Mouse (Mus musculus): ENCODE results near the gene Vmn2r76. TPM values are rescaled to one million over a fixed set of nuclear protein-coding genes. Genes with fewer than 3 reads are reported as not detected.

Gene Vmn2r76
- polyA plus RNA-seq (2017; shearing (Covaris generic)): 0.09 TPM

DNA sequence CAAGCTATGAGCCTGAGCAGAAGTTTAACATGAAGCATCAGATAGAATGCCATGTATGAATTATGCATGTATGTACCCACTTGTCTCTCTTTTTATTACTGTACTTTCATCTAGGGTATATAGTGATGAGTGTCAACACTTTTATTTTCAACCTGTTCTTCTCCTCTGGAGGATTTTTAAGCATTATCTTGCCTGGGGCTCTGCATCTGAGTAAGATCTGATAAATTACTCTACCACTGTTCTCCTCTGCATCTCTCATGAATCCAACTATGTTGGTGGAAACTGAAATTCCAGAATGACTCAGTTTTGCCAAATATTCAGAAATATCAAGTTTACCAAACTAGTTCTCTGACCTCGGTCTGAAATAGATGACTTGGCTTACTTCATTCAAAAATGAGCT lies at the start of gene Vmn2r76:
Gene Vmn2r76, minus strand, starts transcription at position 101 of the 400 bp plus-strand sequence.

DNA sequence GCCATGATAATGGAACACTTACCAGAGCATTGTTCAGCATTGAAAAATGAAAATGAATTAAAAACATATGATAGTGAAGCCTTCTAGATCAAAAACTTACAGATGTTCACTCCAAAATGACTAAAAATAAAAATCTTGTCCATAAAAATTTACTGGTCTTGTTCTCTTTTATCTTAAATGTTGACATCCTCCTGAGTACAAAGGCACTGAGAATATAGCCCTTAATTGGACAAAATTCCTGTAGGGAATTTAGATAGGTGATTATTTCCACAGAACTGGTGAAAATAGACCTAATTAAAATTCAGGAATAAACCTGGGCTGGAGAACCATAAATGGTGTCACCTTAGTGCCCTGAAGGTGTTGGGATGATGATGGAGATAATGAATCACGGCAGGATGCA lies 31.0 kb upstream of the Vmn2r76 start, which contains the start of gene Olfr310:
Gene Olfr310, minus strand, starts transcription at position 101 of the 400 bp plus-strand sequence.

DNA sequence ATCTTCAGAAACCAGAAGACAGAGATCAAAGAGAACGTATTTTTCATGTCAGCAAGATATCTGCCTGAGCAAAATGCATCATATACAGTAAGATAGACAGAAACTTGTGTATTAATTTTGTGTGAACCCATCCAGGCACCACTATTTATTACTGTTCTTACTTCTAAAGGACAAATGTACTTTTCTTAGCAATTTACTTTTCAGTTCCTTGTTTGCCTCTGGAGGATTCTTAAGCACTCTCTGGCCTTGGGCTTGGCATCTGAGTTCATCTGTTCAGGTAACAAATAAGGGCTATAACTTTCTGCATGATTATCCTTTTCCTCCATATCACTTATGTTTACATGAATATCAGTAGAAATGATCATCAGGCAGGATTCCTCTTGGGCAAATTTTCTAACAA lies 74.4 kb downstream of the Vmn2r76 start, which contains the start of gene Vmn2r75:
Gene Vmn2r75, minus strand, starts transcription at position 101 of the 400 bp plus-strand sequence.

Other genes with a start within 250 kb of the Vmn2r76 start
- not detected for gene Vmn2r75, start 74.5 kb downstream of the Vmn2r76 start, polyA plus RNA-seq (2017; shearing (Covaris generic))
- not detected for gene Olfr310, start 30.9 kb upstream of the Vmn2r76 start, polyA plus RNA-seq (2017; shearing (Covaris generic))
- gene Olfr309, start 67.4 kb upstream of the Vmn2r76 start, polyA plus RNA-seq (2017; shearing (Covaris generic)): not detected
- not detected for gene Olfr308, start 79.3 kb upstream of the Vmn2r76 start, polyA plus RNA-seq (2017; shearing (Covaris generic))
- not detected for gene Olfr307, start 91.3 kb upstream of the Vmn2r76 start, polyA plus RNA-seq (2017; shearing (Covaris generic))
- gene Olfr305, start 120.6 kb upstream of the Vmn2r76 start, polyA plus RNA-seq (2017; shearing (Covaris generic)): not detected
- gene Olfr304, start 140.3 kb upstream of the Vmn2r76 start, polyA plus RNA-seq (2017; shearing (Covaris generic)): not detected
- not detected for gene Olfr303, start 151.5 kb upstream of the Vmn2r76 start, polyA plus RNA-seq (2017; shearing (Covaris generic))
- not detected for gene Olfr301, start 157.5 kb upstream of the Vmn2r76 start, polyA plus RNA-seq (2017; shearing (Covaris generic))
- gene Olfr299, start 213.6 kb upstream of the Vmn2r76 start, polyA plus RNA-seq (2017; shearing (Covaris generic)): not detected
- gene Olfr298, start 246.2 kb upstream of the Vmn2r76 start, polyA plus RNA-seq (2017; shearing (Covaris generic)): not detected